ENCODE assay signal across 24 mouse cellular contexts in the genomic region with DNA sequence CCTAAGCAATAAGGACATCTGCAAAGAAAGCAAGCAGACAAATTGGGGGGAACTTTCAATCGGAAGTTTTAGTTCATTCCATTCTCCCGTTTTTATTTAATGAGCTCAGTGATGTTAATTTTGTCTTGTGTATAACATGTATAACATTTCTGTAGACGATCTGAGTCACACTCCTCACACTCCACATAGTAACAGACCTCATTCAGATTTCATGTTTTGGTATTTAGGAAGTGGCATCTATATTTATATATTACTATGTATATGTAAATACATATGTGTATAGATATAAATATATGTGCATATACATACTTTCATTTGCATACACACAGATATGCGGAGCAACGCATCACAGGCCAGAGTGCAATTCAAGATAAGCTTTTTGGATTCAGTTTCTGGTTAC.
DNase-seq lines count a peak whose midpoint lies in the region; ATAC-seq and TF ChIP-seq lines count a peak whose summit lies in the region.
"Had no signal": no experiment of that assay in that cellular context is flagged by ENCODE, and none has a peak within 500 bp of the region (broad histone marks: within the 10 kb centered on the region; RNA-seq: fewer than 3 reads in every experiment).

No protein-coding gene starts in this region.

- H3K4me3 ChIP-seq in forebrain, embryonic 15.5 days, result no peak overlapping the region
- no peak overlapping the region for H3K4me3 ChIP-seq in forebrain, embryonic 14.5 days (ENCODE audit: low read depth, low read length)
- H3K4me3 ChIP-seq in forebrain, postnatal 0 days (ENCODE audit: low read depth, low read length), result no peak overlapping the region
- no peak overlapping the region for H3K4me3 ChIP-seq in forebrain, embryonic 11.5 days (ENCODE audit: low read depth, low read length)
- H3K4me3 ChIP-seq: embryonic facial prominence, embryonic 13.5 days; embryonic facial prominence, embryonic 15.5 days; erythroblast, embryonic 14.5 days; forebrain, embryonic 10.5 days had no signal

- no peak overlapping the region for H3K9ac ChIP-seq in forebrain, embryonic 15.5 days (replicated peaks)
- H3K9ac ChIP-seq in forebrain, embryonic 14.5 days (ENCODE audit: low read length), result no peak overlapping the region
- no peak overlapping the region for H3K9ac ChIP-seq in forebrain, postnatal 0 days
- no peak overlapping the region for H3K9ac ChIP-seq in forebrain, embryonic 11.5 days (ENCODE audit: low read length)
- H3K9ac ChIP-seq: embryonic facial prominence, embryonic 13.5 days; embryonic facial prominence, embryonic 15.5 days had no signal

- H3K9me3 ChIP-seq in forebrain, embryonic 15.5 days, result no peaks in the 10 kb centered on the region
- no peaks in the 10 kb centered on the region for H3K9me3 ChIP-seq in forebrain, embryonic 14.5 days (replicated peaks; ENCODE audit: control insufficient read depth, low read length)
- H3K9me3 ChIP-seq in forebrain, postnatal 0 days (ENCODE audit: low read length), result no peaks in the 10 kb centered on the region
- no peaks in the 10 kb centered on the region for H3K9me3 ChIP-seq in forebrain, embryonic 11.5 days (ENCODE audit: control insufficient read depth, low read length)
- H3K9me3 ChIP-seq: embryonic facial prominence, embryonic 13.5 days; embryonic facial prominence, embryonic 15.5 days; forebrain, embryonic 10.5 days; G1E had no signal

- peak; percentile 51; the same call in 1 of the 2 replicates for ATAC-seq in forebrain, embryonic 15.5 days (replicated peaks)
- no peak for ATAC-seq in forebrain, embryonic 14.5 days
- peak; percentile 55 for ATAC-seq in forebrain, postnatal 0 days
- no peak for ATAC-seq in forebrain, embryonic 11.5 days (replicated peaks; ENCODE audit: low FRiP score)
- no peak for ATAC-seq in activated CD4-positive, CD25-positive, alpha-beta regulatory T cell, adult 4 months
- ATAC-seq: CD4-positive, CD25-positive, alpha-beta regulatory T cell, adult 4 months; Patski had no signal

- peaks cover 19% of the 10 kb centered on the region for H3K4me1 ChIP-seq in forebrain, embryonic 15.5 days
- H3K4me1 ChIP-seq in forebrain, embryonic 14.5 days (ENCODE audit: control insufficient read depth, insufficient read depth, low read length), result peaks cover 8% of the 10 kb centered on the region
- no peaks in the 10 kb centered on the region for H3K4me1 ChIP-seq in forebrain, postnatal 0 days (ENCODE audit: insufficient read depth)
- H3K4me1 ChIP-seq in forebrain, embryonic 11.5 days (replicated peaks; ENCODE audit: control insufficient read depth, insufficient read depth, low read length), result peaks cover 3% of the 10 kb centered on the region
- H3K4me1 ChIP-seq: embryonic facial prominence, embryonic 13.5 days; embryonic facial prominence, embryonic 15.5 days had no signal

- no peak for DNase-seq in forebrain, embryonic 14.5 days (ENCODE audit: low spot score)
- peak; percentile 22 for DNase-seq in forebrain, postnatal 0 days
- no peak for DNase-seq in forebrain, embryonic 11.5 days (ENCODE audit: low spot score)
- DNase-seq: adrenal gland, adult 2 months; adrenal gland, postnatal 10 days; adrenal gland, postnatal 25 days; B cell, adult 2 months; cerebellum, adult 11 months; cerebellum, adult 18-20 months; cerebellum, adult 8-10 months; cerebellum, adult 9-11 months; cerebellum, postnatal 14 days; cerebellum, postnatal 36 days; embryo, embryonic 11 days had no signal

- H3K27me3 ChIP-seq in forebrain, embryonic 15.5 days, result no peaks in the 10 kb centered on the region; the same call in 1 of the 2 replicates
- H3K27me3 ChIP-seq in forebrain, embryonic 14.5 days (replicated peaks; ENCODE audit: control insufficient read depth, insufficient read depth, low read length), result 0 out of 2 replicates have a peak, but pooled peaks cover 5% of the 10 kb centered on the region
- H3K27me3 ChIP-seq in forebrain, postnatal 0 days (ENCODE audit: insufficient read depth, low read length), result no peaks in the 10 kb centered on the region
- no peaks in the 10 kb centered on the region for H3K27me3 ChIP-seq in forebrain, embryonic 11.5 days (ENCODE audit: control insufficient read depth, insufficient read depth, low read length)
- H3K27me3 ChIP-seq: CH12.LX; embryonic facial prominence, embryonic 13.5 days; embryonic facial prominence, embryonic 15.5 days; Patski had no signal

- no peaks in the 10 kb centered on the region for H3K36me3 ChIP-seq in forebrain, embryonic 15.5 days
- H3K36me3 ChIP-seq in forebrain, embryonic 14.5 days (ENCODE audit: control insufficient read depth, insufficient read depth, low read length), result no peaks in the 10 kb centered on the region
- no peaks in the 10 kb centered on the region for H3K36me3 ChIP-seq in forebrain, postnatal 0 days (ENCODE audit: insufficient read depth)
- no peaks in the 10 kb centered on the region for H3K36me3 ChIP-seq in forebrain, embryonic 11.5 days (ENCODE audit: control insufficient read depth, insufficient read depth, low read length)
- H3K36me3 ChIP-seq: embryonic facial prominence, embryonic 13.5 days; embryonic facial prominence, embryonic 15.5 days; forebrain, embryonic 10.5 days; G1E had no signal

- H3K4me2 ChIP-seq in forebrain, embryonic 15.5 days (replicated peaks), result no peak overlapping the region
- no peak overlapping the region for H3K4me2 ChIP-seq in forebrain, embryonic 14.5 days (ENCODE audit: low read length)
- H3K4me2 ChIP-seq in forebrain, postnatal 0 days (ENCODE audit: low read depth), result no peak overlapping the region
- H3K4me2 ChIP-seq in forebrain, embryonic 11.5 days (ENCODE audit: low read depth, low read length, severe bottlenecking), result no peak overlapping the region
- H3K4me2 ChIP-seq: embryonic facial prominence, embryonic 13.5 days; embryonic facial prominence, embryonic 15.5 days had no signal

- 79% methylated on average over 5 of the region's 5 CpGs for WGBS in forebrain, embryonic 15.5 days
- WGBS in forebrain, embryonic 14.5 days, result 87% methylated on average over 5 of the region's 5 CpGs
- WGBS in forebrain, postnatal 0 days, result 69% methylated on average over 5 of the region's 5 CpGs
- WGBS in forebrain, embryonic 11.5 days, result 91% methylated on average over 5 of the region's 5 CpGs

- H3K27ac ChIP-seq in forebrain, embryonic 15.5 days (replicated peaks), result no peak overlapping the region
- H3K27ac ChIP-seq in forebrain, embryonic 14.5 days (ENCODE audit: low read depth, low read length), result no peak overlapping the region
- H3K27ac ChIP-seq in forebrain, postnatal 0 days (ENCODE audit: low read depth, low read length), result no peak overlapping the region
- no peak overlapping the region for H3K27ac ChIP-seq in forebrain, embryonic 11.5 days (ENCODE audit: low read depth, low read length)
- H3K27ac ChIP-seq: embryonic facial prominence, embryonic 13.5 days; embryonic facial prominence, embryonic 15.5 days; forebrain, embryonic 10.5 days had no signal

- TF ChIP-seq CTCF in forebrain, postnatal 0 days (IDR thresholded peaks at IDR 0.05; ENCODE audit: low read depth), result no peak

Comparison
In these comparisons a context has a peak if more than half of its experiments do, and no peak if none do; other contexts are left out.
1. ATAC-seq: peak in forebrain, embryonic 15.5 days (single experiment) and forebrain, postnatal 0 days (single experiment); none in forebrain, embryonic 14.5 days (single experiment), forebrain, embryonic 11.5 days (single experiment) and activated CD4-positive, CD25-positive, alpha-beta regulatory T cell, adult 4 months (single experiment).